Mouse (Mus musculus): ENCODE results near the gene Lrrc26.

DNA sequence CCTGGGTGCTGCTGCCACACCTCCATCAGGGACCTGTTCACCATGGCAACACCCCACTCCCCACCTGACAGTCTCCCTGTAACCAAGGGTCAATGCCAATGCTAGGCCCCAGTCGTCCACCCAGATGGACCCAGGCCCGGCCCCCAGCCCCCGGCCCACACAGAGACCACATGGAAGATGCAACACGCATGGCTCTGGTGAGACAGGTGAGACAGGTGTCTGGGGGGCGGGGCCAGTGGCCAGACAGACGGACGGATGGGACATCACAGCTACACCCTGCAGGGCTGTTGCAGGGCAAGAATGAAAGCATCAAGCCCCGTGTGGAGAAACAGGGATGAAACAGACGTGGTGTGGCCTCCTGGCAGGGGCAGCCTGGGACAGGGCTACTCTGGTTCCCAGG, 4.0 kb downstream of the Lrrc26 start:
- no peak for TF ChIP-seq CTCF (IDR thresholded peaks at IDR 0.05; ENCODE audit: insufficient read depth, low read depth, low read length)
- TF ChIP-seq POLR2A (IDR thresholded peaks at IDR 0.05; ENCODE audit: insufficient read depth, low read depth, low read length) = no peak

Data from olfactory bulb, adult 2 months (tissue).